Mouse (Mus musculus): ENCODE results near the gene Rexo1.

Rexo1 gene

GRCm38 (mm10) chr10:80589879-80590854, 28.8 kb upstream of the Rexo1 start, which contains the start of gene Abhd17a:
TSS of gene Abhd17a (minus strand) at chr10:80590341.
- TF ChIP-seq GATA4 (IDR thresholded peaks at IDR 0.05; ENCODE audit: insufficient replicate concordance, low read length), result no peak; the same call in 1 of the 2 replicates

GRCm38 (mm10) chr10:80589127-80589878, 27.9 kb upstream of the Rexo1 start:
- no peak for TF ChIP-seq GATA4 (IDR thresholded peaks at IDR 0.05; ENCODE audit: insufficient replicate concordance, low read length)

GRCm38 (mm10) chr10:80587305-80587657, 25.9 kb upstream of the Rexo1 start:
- TF ChIP-seq GATA4 (IDR thresholded peaks at IDR 0.05; ENCODE audit: insufficient replicate concordance, low read length), result no peak

GRCm38 (mm10) chr10:80586407-80587304, 25.3 kb upstream of the Rexo1 start:
- no peak for TF ChIP-seq GATA4 (IDR thresholded peaks at IDR 0.05; ENCODE audit: insufficient replicate concordance, low read length)

GRCm38 (mm10) chr10:80585581-80585980, 24.2 kb upstream of the Rexo1 start:
- TF ChIP-seq GATA4 (IDR thresholded peaks at IDR 0.05; ENCODE audit: insufficient replicate concordance, low read length), result no peak

GRCm38 (mm10) chr10:80584642-80585552, 23.5 kb upstream of the Rexo1 start:
- no peak for TF ChIP-seq GATA4 (IDR thresholded peaks at IDR 0.05; ENCODE audit: insufficient replicate concordance, low read length)

- no peak for TF ChIP-seq GATA4 (IDR thresholded peaks at IDR 0.05; ENCODE audit: insufficient replicate concordance, low read length)
Observed at GRCm38 (mm10) chr10:80584045-80584488, 22.7 kb upstream of the Rexo1 start.

- no peak for TF ChIP-seq GATA4 (IDR thresholded peaks at IDR 0.05; ENCODE audit: insufficient replicate concordance, low read length)
Observed at GRCm38 (mm10) chr10:80583047-80583446, 21.7 kb upstream of the Rexo1 start.

GRCm38 (mm10) chr10:80578911-80579310, 17.6 kb upstream of the Rexo1 start:
- TF ChIP-seq GATA4 (IDR thresholded peaks at IDR 0.05; ENCODE audit: insufficient replicate concordance, low read length), result no peak

GRCm38 (mm10) chr10:80578131-80578750, 16.9 kb upstream of the Rexo1 start:
- TF ChIP-seq GATA4 (IDR thresholded peaks at IDR 0.05; ENCODE audit: insufficient replicate concordance, low read length), result no peak

- 0 out of 2 replicates have a peak, but pooled peaks have one; percentile 3 for TF ChIP-seq GATA4 (IDR thresholded peaks at IDR 0.05; ENCODE audit: insufficient replicate concordance, low read length)
Observed at GRCm38 (mm10) chr10:80577195-80578130, 16.1 kb upstream of the Rexo1 start, which contains the start of gene Klf16. TSS of gene Klf16 (minus strand) at chr10:80577321.
